Mouse (Mus musculus) adrenal gland, adult 18-20 months (tissue): ENCODE measurements around the gene Nhsl2. TPM values are rescaled to one million over a fixed set of nuclear protein-coding genes. Genes with fewer than 3 reads are reported as not detected.
A peak's percentile ranks its signal among the peaks of the same experiment; 100 is the strongest.
"Not testable (repeated sequence)": the region's sequence is repeated elsewhere in the genome, so short reads cannot be mapped to it uniquely, and the experiment has no call there.

Experiments used
- DNase-seq, 2 experiments: peaks; one replicate each; pipeline ENCODE4 v3.0.0; 2021 to 2022; ENCODE audit warnings: low spot score in 2 of 2
- microRNA-seq, 2 experiments: library from miRNA; unstranded; fragments of <30 nt; microRNA quantifications; one replicate each; pipeline ENCODE4 v1.2.0; 2021; ENCODE audit warnings: borderline number of aligned reads in 2 of 2
- total RNA-seq, 2 experiments: library from RNA; stranded (reverse); gene quantifications; 1 replicate in 1 of 2; 2 replicates in 1 of 2; pipeline ENCODE4 v1.2.3; 2021

The Nhsl2 gene
- total RNA-seq, 2 experiments from 2014 or later = 3.8 to 5.1 TPM

DNA sequence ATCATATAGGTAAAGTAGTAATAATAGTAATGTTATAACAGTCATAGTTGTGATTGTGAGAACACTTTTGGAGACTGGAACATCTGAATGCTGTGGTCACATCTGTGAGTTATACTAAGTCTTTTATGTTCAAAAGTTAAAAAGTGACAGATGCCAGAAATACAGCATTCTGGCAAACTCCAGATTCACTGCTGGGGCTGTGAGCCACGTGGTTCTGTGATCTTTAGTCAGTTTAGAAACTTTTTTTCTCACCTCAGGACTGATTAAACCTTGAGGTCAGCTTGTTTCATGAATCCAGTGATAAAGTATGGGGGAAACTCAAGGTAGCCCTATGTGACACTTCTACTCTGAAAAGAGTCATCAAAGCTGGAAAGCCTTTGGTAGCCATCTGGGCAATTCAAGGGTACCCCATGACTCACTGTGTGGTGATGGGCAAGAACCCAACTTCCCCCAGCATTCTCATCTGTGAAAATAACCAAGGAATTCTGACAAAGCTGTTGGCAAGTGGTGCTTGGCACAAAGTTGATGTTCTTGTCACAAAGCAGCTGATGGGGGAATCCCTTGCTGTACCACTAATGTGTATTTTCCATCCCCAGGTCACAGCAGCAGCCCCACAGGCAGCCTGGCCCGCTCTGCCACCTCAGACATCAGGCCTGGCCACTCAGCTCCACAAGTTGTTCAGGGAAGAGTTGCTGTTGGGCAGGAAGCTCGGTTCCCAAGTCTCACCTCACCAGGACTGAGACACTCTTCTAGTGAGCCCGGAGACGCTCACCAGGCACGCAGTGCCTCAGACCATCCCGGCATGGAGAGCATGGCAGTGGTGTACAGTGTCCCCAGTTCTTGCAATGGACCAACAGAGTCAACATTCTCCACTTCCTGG, 227.9 kb downstream of the Nhsl2 start:
- no peak for DNase-seq

GRCm38 (mm10) chrX:102081076-102081475, 231.9 kb downstream of the Nhsl2 start:
- no peak for DNase-seq

DNA sequence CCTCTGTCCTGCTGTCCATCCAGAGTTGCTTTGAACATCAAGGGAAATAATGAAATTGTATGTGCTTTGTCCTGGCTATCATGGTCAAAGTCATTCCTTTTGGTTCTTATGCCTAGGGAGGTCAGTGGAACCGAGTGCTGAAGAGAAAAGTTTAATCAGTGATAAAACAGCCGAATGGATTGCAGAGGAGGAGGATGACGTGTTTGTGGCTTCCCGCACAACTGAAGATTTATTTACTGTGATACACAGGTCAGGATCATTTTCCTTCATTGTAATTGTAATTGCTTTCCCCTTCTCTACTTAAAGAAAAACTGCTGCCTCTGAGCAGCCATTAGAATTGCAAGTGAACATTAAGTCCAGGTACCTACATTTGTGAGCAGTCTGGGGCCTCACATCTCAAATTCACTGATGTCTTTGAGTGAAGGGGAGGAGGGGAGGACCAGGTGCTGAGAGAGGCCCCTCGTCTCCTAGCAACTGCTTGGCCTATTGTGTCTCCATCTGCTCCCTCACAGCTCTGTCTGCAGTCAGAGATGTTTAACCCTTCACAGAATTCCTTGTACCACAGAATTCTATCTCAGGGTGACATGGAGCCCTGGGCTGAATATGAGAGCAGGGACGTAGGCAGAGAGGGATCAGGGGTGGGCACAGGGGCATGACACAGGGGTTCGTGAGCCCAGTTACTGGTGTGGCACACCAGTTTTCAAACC, 232.5 kb downstream of the Nhsl2 start:
- DNase-seq = no peak

DNA sequence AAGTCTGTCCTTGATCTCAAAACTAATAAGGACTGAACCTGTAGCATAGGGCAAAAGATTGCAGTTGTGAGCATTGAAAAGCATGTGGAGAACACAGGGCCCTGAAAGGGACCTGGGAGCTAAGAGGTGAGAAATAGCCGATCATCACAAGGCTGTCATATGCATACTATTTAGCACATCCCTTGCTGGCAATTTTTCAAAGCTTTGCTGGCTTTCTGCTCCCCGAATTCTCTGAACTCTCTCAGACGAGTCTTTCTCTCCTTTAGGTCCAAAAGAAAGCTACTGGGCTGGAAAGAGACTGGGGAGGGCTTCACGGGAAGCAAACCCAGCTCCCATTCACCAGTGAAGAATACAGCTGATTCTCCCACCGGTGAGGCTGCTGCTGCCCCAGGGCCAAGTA, 233.2 kb downstream of the Nhsl2 start:
- DNase-seq = no peak

- no peak for DNase-seq
Observed at GRCm38 (mm10) chrX:102085798-102086443, 236.7 kb downstream of the Nhsl2 start.

GRCm38 (mm10) chrX:102090605-102091004, 241.4 kb downstream of the Nhsl2 start:
- DNase-seq = no peak

- no peak for DNase-seq
Observed at GRCm38 (mm10) chrX:102094381-102094904, 245.3 kb downstream of the Nhsl2 start.

- DNase-seq = no peak
Observed at GRCm38 (mm10) chrX:102101886-102102285, 252.7 kb downstream of the Nhsl2 start.

- not testable (repeated sequence) for DNase-seq
Observed at GRCm38 (mm10) chrX:102103830-102104229, 254.6 kb downstream of the Nhsl2 start.

- DNase-seq = not testable (repeated sequence)
Observed at GRCm38 (mm10) chrX:102109349-102109748, 260.2 kb downstream of the Nhsl2 start.

- DNase-seq = no peak
Observed at GRCm38 (mm10) chrX:102115676-102116075, 266.5 kb downstream of the Nhsl2 start.

- DNase-seq = peak; percentile 80 to 81
Observed at GRCm38 (mm10) chrX:102119042-102119864, 270.1 kb downstream of the Nhsl2 start, which contains the start of gene Pin4. Pin4 (plus strand) TSS chrX:102119447.

DNA sequence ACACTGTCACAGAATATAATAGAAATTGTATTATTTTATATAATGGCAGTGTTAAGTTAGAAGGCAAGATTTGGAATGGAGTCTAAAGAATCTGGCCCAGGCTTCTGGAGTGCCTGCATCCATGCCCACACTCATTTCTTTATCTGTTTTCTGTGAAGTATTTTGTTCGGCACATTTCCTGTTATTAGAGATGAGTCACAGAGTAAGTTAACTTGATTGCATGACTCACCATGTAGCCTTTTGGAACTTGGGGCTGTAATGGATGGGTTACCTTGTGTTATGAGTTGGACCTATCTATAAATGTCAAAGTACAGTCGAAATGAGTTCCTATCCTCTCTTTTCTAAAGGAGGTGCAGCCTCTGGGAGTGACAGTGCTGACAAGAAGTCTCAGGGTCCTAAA, 272.1 kb downstream of the Nhsl2 start:
- DNase-seq = no peak

DNA sequence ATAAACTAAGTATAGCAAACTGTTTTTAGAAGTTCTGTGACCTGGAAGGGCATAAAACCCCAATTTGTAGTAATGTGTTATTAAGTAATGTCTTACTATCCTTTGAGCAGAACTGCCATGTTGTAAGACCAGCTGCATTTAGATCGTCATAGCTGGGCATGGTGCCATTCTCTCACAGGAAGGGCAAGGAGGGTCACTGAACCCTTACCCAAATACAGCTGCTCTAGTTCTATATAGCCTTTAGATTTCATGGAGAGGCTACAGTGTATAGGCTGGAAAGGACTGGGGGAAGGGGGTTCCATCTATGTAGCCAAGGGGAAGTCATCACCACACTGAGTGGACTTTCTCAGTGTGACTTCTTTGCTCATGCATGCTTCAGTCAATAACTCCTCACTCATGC, 292.0 kb downstream of the Nhsl2 start:
- no peak for DNase-seq

Small RNA genes lying within 50 kb of the gene (microRNA-seq; reads per million reads assigned to microRNA genes)
- gene Gm27843 = 0 reads per million in 2 experiments

Other genes with a start within 250 kb of the Nhsl2 start
- 100 to 1,000 TPM; 113 to 171 TPM for gene Ogt, start 209.3 kb upstream of the Nhsl2 start, total RNA-seq
- gene Cxcr3, start 115.1 kb upstream of the Nhsl2 start, total RNA-seq = 1 to 10 TPM in 1 of 2 experiments, under 1 TPM in 1; 0.73 to 1.1 TPM
- not detected for gene Gm4779, start 55.0 kb upstream of the Nhsl2 start, total RNA-seq
- gene 8030474K03Rik, start 54.7 kb upstream of the Nhsl2 start, total RNA-seq = not detected
- 1 to 10 TPM; 9.5 to 9.7 TPM for gene Rtl5, start 221.9 kb downstream of the Nhsl2 start, total RNA-seq